Mouse (Mus musculus) mesoderm, embryonic 11.5 days (tissue): ENCODE data around the gene Lpo.
"Not testable (repeated sequence)": the region's sequence is repeated elsewhere in the genome, so short reads cannot be mapped to it uniquely, and the experiment has no call there.

Experiments
- DNase-seq: peaks from one replicate; pipeline ENCODE4 v3.0.0-alpha.2; 2012; ENCODE audit warnings: low read depth, low spot score

Gene Lpo

GRCm38 (mm10) chr11:87828239-87828900 is at the start of gene Lpo:
Lpo (minus strand) TSS chr11:87828289.
- DNase-seq = peak; percentile 50

- no peak for DNase-seq
Observed at GRCm38 (mm10) chr11:87875436-87875835, 47.3 kb upstream of the Lpo start, which contains the start of gene Epx. Epx (minus strand) TSS chr11:87875536.

GRCm38 (mm10) chr11:87871766-87872165 is 43.7 kb upstream of the Lpo start:
- DNase-seq = no peak

- DNase-seq = no peak
Observed at GRCm38 (mm10) chr11:87870096-87870495, 42.0 kb upstream of the Lpo start.

- DNase-seq = not testable (repeated sequence)
Observed at GRCm38 (mm10) chr11:87866891-87867290, 38.8 kb upstream of the Lpo start.

GRCm38 (mm10) chr11:87862805-87863204 is 34.7 kb upstream of the Lpo start:
- no peak for DNase-seq

GRCm38 (mm10) chr11:87860426-87860825 is 32.3 kb upstream of the Lpo start:
- DNase-seq = no peak

- DNase-seq = no peak
Observed at GRCm38 (mm10) chr11:87859273-87859672, 31.2 kb upstream of the Lpo start.

GRCm38 (mm10) chr11:87854550-87854949 is 26.5 kb upstream of the Lpo start:
- DNase-seq = no peak

- DNase-seq = peak; percentile 6
Observed at GRCm38 (mm10) chr11:87853597-87853954, 25.5 kb upstream of the Lpo start.

- DNase-seq = peak; percentile 96
Observed at GRCm38 (mm10) chr11:87852690-87853596, 24.9 kb upstream of the Lpo start, which contains the start of gene Mks1. Mks1 (plus strand) TSS chr11:87853215.

- no peak for DNase-seq
Observed at GRCm38 (mm10) chr11:87847884-87848283, 19.8 kb upstream of the Lpo start.

- no peak for DNase-seq
Observed at GRCm38 (mm10) chr11:87846968-87847600, 19.0 kb upstream of the Lpo start.

GRCm38 (mm10) chr11:87841436-87841835 is 13.3 kb upstream of the Lpo start:
- no peak for DNase-seq

GRCm38 (mm10) chr11:87840676-87841075 is 12.6 kb upstream of the Lpo start:
- no peak for DNase-seq

GRCm38 (mm10) chr11:87821502-87821901 is 6.6 kb downstream of the Lpo start:
- peak; percentile 16 for DNase-seq

- peak; percentile 65 for DNase-seq
Observed at GRCm38 (mm10) chr11:87817443-87817773, 10.7 kb downstream of the Lpo start.

- DNase-seq = peak; percentile 73
Observed at GRCm38 (mm10) chr11:87816707-87817442, 11.2 kb downstream of the Lpo start.

- no peak for DNase-seq
Observed at GRCm38 (mm10) chr11:87814831-87815230, 13.3 kb downstream of the Lpo start.

GRCm38 (mm10) chr11:87811396-87811795 is 16.7 kb downstream of the Lpo start:
- peak; percentile 12 for DNase-seq

GRCm38 (mm10) chr11:87808236-87808635 is 19.9 kb downstream of the Lpo start:
- DNase-seq = no peak

GRCm38 (mm10) chr11:87807433-87807832 is 20.7 kb downstream of the Lpo start:
- no peak for DNase-seq
